Mouse (Mus musculus) kidney, postnatal 0 days (tissue): ENCODE data around the gene Hbp1. TPM values are rescaled to one million over a fixed set of nuclear protein-coding genes. Genes with fewer than 3 reads are reported as not detected.

Experiments used
- ATAC-seq: fragments of 200-750 bp; cut with Nextera tagmentation; replicated peaks from 2 replicates; pipeline ENCODE4 v1.8.0; 2017; ENCODE audit warnings: low read depth, moderate number of reproducible peaks, moderate TSS enrichment, moderate library complexity; ENCODE audit not compliant: low FRiP score
- DNase-seq: peaks from one replicate; pipeline ENCODE4 v3.0.0-alpha.2; 2016; ENCODE audit warnings: low spot score
- H3K27ac ChIP-seq: fragments of 300-500 bp; sonication (generic); 2 replicates; pipeline ENCODE4 v1.5.1; 2014; ENCODE audit warnings: mild to moderate bottlenecking
- H3K27me3 ChIP-seq: fragments of 300-500 bp; sonication (generic); 2 replicates; pipeline ENCODE4 v1.6.1; 2014; ENCODE audit warnings: low read length, mixed read lengths; ENCODE audit not compliant: insufficient read depth
- H3K36me3 ChIP-seq: fragments of 300-500 bp; sonication (generic); 2 replicates; pipeline ENCODE4 v1.6.1; 2014; ENCODE audit warnings: low read length, mixed read lengths; ENCODE audit not compliant: insufficient read depth
- H3K4me1 ChIP-seq: fragments of 300-500 bp; sonication (generic); replicated peaks from 2 replicates; pipeline ENCODE4 v1.6.1; 2014; ENCODE audit warnings: antibody characterized with exemption, low read length, mixed read lengths; ENCODE audit not compliant: insufficient read depth
- H3K4me2 ChIP-seq: fragments of 300-500 bp; sonication (generic); 2 replicates; pipeline ENCODE4 v1.6.1; 2014; ENCODE audit warnings: mild to moderate bottlenecking, low read length, moderate library complexity, mixed read lengths
- H3K4me3 ChIP-seq: fragments of 300-500 bp; sonication (generic); replicated peaks from 2 replicates; pipeline ENCODE4 v1.5.1; 2014; ENCODE audit warnings: low read depth, low read length
- H3K9ac ChIP-seq: fragments of 300-500 bp; sonication (generic); 2 replicates; pipeline ENCODE4 v1.6.1; 2014; ENCODE audit warnings: low read depth, low read length
- H3K9me3 ChIP-seq: fragments of 300-500 bp; sonication (generic); replicated peaks from 2 replicates; pipeline ENCODE4 v1.6.1; 2016; ENCODE audit warnings: low read length, inconsistent platforms, mixed read lengths
- CTCF ChIP-seq: IDR thresholded peaks from 2 replicates; pipeline ENCODE4 v1.5.1; 2016; ENCODE audit warnings: antibody characterized with exemption, low read depth, mild to moderate bottlenecking, moderate library complexity
- WGBS: fragments of 180-500 bp; shearing (Covaris S2); extraction: QIAGEN DNeasy Blood & Tissue Kit; methylation state at CpG from one replicate; pipeline ENCODE4 v1.1.7; 2014; 5-methylcytosine and 5-hydroxymethylcytosine counted together
- polyA plus RNA-seq: library from polyadenylated mRNA; unstranded; fragments of >200 nt; fragmentation: Nextera tagmentation; extraction: Ambion mirVana; gene quantifications from 2 replicates; pipeline ENCODE4 v1.2.1, GENCODE M21; 2015

Hbp1 gene
- polyA plus RNA-seq, 1 experiment from 2014 or later, result 119 TPM

DNA sequence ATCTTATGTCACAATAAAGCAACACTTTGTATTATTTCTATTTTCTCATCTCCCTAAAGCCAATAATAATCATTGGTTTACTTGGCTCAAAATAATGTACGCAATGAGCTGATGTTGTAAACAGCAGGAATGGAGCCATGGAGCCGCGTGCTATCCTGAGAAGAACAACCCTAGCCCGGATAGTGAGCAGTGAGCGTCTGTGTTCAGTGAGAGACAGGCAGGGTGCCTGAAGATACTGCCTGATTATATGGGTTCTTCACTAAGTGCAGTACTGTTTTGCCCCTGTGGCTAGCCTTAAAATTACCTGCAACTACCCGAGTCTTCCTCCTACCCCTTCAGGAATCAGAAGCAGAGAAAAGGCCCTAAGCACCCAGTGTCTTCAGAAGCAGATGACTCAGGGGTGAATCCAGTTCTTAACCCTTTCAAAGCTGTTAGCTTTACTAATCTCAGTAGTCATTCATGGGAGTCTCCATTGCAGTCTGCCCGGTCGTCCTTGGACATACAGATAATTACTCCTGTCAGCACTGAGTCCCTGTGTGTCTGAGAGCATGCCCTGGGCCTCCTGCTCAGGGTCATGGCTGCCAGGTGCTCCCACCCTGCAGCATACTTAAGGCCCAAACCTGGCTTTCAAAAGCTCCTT lies 55.1 kb downstream of the Hbp1 start:
- 59% methylated on average over 8 of the region's 8 CpGs for WGBS
- Histone ChIP-seq H3K36me3 (no peaks in the 10 kb centered on the region), H3K4me1 (no peaks in the 10 kb centered on the region), H3K4me2 (no peak overlapping the region), H3K9ac (no peak overlapping the region), H3K9me3 (no peaks in the 10 kb centered on the region), H3K4me3 (no peak overlapping the region), H3K27me3 (no peaks in the 10 kb centered on the region), H3K27ac (no peak overlapping the region)
- no peak for DNase-seq
- no peak for ATAC-seq
- no peak for TF ChIP-seq CTCF

DNA sequence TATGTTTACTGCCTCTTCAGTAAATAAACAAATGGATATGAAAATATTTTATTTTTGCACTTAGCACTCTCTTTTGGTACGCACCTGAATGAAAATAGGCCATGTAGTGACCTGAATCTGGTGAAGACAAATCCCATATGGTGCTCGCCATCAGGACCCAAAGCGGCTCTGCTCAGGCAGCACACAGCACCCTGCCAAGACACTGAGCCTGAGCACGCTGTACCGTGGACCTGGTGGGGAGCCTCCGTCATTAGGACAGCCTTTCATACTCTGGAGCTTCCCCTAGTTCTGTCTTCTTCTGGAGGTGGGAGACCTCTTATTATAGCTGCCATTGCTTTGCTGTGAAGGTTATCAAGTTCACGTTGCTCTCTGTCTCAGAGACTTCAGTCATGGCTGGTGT lies 57.6 kb downstream of the Hbp1 start:
- Histone ChIP-seq H3K27ac (no peak overlapping the region), H3K9me3 (no peaks in the 10 kb centered on the region), H3K4me1 (no peaks in the 10 kb centered on the region), H3K27me3 (no peaks in the 10 kb centered on the region), H3K4me2 (no peak overlapping the region), H3K36me3 (no peaks in the 10 kb centered on the region), H3K4me3 (no peak overlapping the region), H3K9ac (no peak overlapping the region)
- ATAC-seq, result no peak
- 91% methylated on average over 7 of the region's 7 CpGs for WGBS
- DNase-seq, result no peak
- no peak for TF ChIP-seq CTCF

DNA sequence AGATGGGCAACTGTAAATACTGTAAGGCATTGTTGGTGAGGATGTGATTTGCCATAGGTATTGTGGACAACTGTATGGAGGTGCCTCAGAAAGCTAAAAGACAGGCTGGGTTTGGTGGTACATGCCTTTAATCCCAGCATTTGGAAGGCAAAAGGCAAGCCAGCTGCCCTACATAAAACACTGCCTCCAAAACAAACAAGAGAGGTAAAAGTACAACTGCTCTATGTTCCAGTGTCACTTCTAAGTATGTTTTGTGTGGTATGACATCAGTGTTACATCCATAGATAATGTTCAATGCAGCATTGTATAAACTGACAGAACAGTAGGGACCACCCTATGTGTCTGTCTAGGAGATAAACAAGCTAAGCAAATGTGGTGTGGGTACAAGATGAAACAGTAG lies 58.3 kb downstream of the Hbp1 start:
- no peak for DNase-seq
- H3K36me3 ChIP-seq, result no peaks in the 10 kb centered on the region
- TF ChIP-seq CTCF, result no peak

DNA sequence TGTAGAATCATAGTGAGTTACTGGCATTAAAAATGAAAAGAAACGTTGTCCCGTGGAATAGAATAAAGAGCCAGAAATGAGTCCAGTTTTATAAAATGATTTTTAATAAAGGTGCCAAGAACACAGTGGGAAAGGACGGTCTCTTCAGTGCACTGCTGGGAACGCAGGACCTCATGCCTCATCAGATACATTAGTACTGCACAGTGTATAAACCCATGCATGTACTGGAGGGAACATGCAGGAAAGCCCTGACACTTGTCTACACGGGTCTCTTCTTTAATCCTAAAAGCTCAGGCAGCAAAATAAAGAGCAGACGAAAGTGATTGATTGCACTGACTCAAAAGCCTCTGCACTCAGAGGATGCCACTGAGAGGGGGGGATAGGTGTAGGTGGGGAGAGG lies 59.6 kb downstream of the Hbp1 start:
- no peak overlapping the region for H3K4me2 ChIP-seq
- no peak for ATAC-seq
- 70% methylated on average over 6 of the region's 6 CpGs for WGBS

More for the DNA sequence above, 58.3 kb downstream of the Hbp1 start:
- Histone ChIP-seq H3K4me2 (no peak overlapping the region), H3K27ac (no peak overlapping the region), H3K4me3 (no peak overlapping the region), H3K9me3 (no peaks in the 10 kb centered on the region; the same call in 1 of the 2 replicates), H3K4me1 (no peaks in the 10 kb centered on the region), H3K9ac (no peak overlapping the region), H3K27me3 (no peaks in the 10 kb centered on the region)
- no peak for ATAC-seq

DNA sequence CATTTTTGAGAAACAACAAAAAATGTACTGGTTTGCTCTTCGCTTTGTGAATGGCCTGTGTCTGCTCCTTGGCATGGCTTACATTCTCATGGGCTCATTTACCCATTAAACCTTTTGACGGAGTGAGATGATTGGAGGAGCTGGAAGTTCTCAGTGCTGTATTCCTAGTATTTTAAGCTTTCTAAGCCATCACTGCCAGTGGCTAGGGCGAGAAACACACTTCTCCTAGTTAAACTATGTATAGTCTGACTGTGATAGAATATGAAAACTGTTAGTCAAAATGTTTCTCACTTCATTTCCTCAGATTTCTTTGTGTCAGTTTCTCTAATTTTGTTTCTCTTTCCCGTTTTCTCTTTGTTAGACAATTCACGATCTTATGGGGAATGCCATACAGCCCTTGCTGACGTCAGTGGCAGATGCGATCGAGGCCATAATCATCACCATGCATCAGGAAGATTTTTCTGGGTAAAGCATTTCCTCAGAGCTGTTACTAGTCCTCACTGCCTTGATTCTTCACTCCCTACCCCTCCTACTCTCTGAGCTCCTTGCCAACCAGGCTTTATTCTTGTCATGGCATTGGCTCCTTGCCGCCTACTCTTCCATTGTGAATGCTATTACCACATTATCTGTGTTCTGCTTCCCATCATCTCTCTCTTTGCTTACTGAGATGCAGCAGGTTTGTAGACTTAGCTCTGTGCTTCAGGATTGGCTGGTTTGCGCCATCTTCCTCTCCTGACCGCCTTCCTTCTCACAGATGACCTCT lies 64.3 kb downstream of the Hbp1 start:
- ATAC-seq, result no peak
- no peak for TF ChIP-seq CTCF
- Histone ChIP-seq H3K9me3 (no peaks in the 10 kb centered on the region; the same call in 1 of the 2 replicates), H3K4me2 (no peak overlapping the region), H3K9ac (no peak overlapping the region), H3K4me3 (no peak overlapping the region), H3K36me3 (peaks cover 4% of the 10 kb centered on the region; the same call in 1 of the 2 replicates), H3K27me3 (no peaks in the 10 kb centered on the region), H3K4me1 (no peaks in the 10 kb centered on the region), H3K27ac (no peak overlapping the region)
- 95% methylated on average over 11 of the region's 11 CpGs for WGBS
- no peak for DNase-seq

More for the DNA sequence above, 59.6 kb downstream of the Hbp1 start:
- peaks cover 4% of the 10 kb centered on the region; the same call in 1 of the 2 replicates for H3K36me3 ChIP-seq
- no peaks in the 10 kb centered on the region for H3K27me3 ChIP-seq
- no peaks in the 10 kb centered on the region; the same call in 1 of the 2 replicates for H3K9me3 ChIP-seq
- no peak for DNase-seq
- no peaks in the 10 kb centered on the region for H3K4me1 ChIP-seq
- no peak for TF ChIP-seq CTCF
- H3K4me3 ChIP-seq, result no peak overlapping the region
- H3K9ac ChIP-seq, result no peak overlapping the region
- H3K27ac ChIP-seq, result no peak overlapping the region

DNA sequence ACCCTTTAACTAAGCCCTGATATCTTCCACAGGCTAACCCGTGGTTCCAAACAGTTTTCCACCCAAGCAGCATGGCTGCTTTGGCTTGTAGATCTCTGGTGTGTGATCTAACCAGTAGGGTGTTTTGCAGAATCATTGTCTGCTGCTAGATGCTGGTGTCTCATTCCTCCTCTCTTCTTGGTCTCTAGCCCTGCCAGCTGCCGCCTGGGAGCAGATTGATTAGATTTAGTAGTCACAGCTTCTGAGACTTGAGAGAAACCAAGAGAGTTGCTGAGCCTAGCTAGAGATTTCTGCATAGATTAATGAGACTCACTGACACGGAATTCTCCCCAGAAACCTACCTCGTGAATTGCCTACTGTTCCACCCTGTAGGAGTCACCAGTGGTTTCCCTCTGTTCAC lies 65.3 kb downstream of the Hbp1 start:
- Histone ChIP-seq H3K4me2 (no peak overlapping the region), H3K27ac (no peak overlapping the region), H3K36me3 (peaks cover 4% of the 10 kb centered on the region; the same call in 1 of the 2 replicates), H3K9me3 (no peaks in the 10 kb centered on the region; the same call in 1 of the 2 replicates), H3K4me1 (no peaks in the 10 kb centered on the region), H3K9ac (no peak overlapping the region), H3K27me3 (no peaks in the 10 kb centered on the region), H3K4me3 (no peak overlapping the region)
- TF ChIP-seq CTCF, result no peak
- DNase-seq (no peak), ATAC-seq (no peak)
- 86% methylated on average over 4 of the region's 4 CpGs for WGBS
